Mouse (Mus musculus) WW6 (cell line): ENCODE results near the gene Arhgap6.
A peak's percentile ranks its signal among the peaks of the same experiment; 100 is the strongest.
"Not testable (repeated sequence)": the region's sequence is repeated elsewhere in the genome, so short reads cannot be mapped to it uniquely, and the experiment has no call there.

Experiments
- DNase-seq: peaks from one replicate; pipeline ENCODE4 v3.0.0-alpha.2; 2013; ENCODE audit warnings: low read depth, low spot score

Arhgap6 gene

DNA sequence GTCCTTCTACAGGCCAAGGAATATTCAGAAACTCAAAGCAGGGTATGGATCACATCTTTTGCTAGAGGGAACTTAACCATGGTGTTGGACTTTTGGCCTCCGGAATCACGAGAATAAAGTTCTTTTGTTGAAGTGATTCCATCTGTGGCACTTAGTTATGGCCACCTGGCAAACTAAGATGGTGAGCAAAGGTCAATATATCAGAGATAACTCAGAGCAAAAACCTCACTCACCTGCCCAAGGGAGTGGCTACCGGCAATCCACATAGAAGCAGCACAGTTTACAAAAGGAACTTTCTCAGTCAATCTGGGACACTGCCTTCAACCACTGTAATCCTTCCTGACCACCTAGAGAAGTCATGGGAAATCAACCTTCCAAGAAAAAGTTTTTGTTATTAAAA is 513.7 kb downstream of the Arhgap6 start:
- no peak for DNase-seq

DNA sequence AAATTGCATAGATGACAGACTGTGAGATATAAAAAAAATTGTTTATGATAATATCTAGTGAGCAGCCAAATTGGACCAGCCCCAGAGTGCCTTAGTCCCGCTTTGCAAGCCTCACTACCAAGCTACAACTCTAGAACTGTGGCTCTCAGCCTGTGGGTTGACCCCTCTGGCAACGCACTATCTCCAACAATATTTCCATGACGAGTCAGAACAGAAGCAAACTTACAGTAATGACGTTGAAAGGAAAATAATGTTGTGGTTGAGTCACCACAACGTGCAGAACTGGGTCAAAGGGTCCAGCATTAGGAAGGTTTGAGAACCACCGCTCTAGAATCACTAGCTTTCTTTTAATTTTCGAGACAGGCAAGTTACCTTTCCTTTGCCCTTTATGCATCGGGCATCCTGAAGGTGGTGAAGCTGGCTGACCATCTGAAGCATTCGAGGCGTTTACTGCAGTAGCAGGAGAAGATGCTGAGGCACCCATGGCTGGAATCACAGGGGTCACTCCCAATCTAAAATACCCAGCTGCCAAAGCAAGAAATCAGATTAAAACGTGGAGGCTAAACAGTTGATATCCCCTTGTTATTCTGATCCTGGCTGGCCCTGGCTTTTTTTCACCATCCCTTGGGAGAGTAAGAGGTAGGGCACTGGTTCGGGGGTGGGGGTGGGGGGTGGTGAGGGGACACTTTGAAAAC is 524.3 kb downstream of the Arhgap6 start:
- no peak for DNase-seq

GRCm38 (mm10) chrX:169319945-169320667 is 525.2 kb downstream of the Arhgap6 start, which contains the start of gene Hccs:
Gene Hccs (minus strand): TSS chrX:169320372.
- peak; percentile 73 for DNase-seq

DNA sequence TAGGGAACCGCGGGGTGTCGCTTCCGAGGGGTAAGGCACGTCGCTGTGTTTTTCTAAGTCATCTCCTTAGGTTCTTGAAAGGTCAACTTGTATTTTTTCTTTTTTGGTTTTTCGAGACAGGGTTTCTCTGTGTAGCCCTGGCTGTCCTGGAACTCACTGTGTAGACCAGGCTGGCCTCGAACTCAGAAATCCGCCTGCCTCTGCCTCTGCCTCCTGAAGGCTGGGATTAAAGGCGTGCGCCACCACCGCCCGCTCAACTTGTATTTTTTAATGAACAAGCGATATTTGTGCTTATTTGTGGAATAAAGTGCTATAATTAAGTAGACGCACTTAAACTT is 525.7 kb downstream of the Arhgap6 start:
- DNase-seq, result not testable (repeated sequence)

GRCm38 (mm10) chrX:169325929-169326595 is 531.2 kb downstream of the Arhgap6 start:
- no peak for DNase-seq

GRCm38 (mm10) chrX:169332264-169332663 is 537.4 kb downstream of the Arhgap6 start:
- DNase-seq, result no peak

DNA sequence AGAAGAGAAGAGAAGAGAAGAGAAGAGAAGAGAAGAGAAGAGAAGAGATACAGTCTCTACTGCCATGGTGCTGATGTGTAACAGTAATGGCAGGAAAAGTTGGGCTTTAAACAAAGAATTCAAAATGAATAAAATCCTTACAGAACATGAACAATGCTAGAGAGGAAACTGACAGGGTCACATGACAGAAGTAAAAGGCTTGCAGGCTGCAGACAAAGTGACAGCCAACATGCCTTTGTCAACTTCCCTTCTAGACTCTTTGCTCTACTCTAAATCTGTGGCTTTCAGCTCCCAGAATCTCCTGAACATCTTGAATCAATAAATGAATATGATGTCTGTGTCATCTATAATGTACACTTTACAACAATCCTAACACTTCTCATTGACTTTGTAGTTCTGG is 542.7 kb downstream of the Arhgap6 start:
- no peak for DNase-seq

DNA sequence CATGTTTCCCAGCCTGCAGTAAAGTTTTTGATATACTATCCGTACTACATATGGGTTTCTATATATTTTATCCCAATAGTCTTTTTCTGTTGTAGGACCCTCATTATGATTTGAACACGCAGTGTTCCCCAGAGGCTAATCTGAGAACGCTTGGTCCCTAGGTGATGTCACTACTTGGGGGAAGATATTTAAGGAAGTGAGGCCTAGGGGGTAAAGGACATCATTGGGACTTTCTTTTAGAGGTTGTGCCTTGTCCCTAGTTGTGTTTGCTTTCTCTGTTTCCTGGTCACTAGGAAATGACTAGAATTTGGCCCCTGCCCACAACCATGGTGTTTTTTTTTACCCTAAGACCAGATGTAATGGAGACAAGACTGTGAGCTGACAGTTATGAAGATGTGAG is 543.3 kb downstream of the Arhgap6 start:
- DNase-seq, result no peak
